Mouse (Mus musculus) megakaryocyte, embryonic 14.5 days (primary cell): ENCODE results near the gene Ang.

Source experiments
- FLI1 ChIP-seq: IDR thresholded peaks from 2 replicates; pipeline ENCODE4 v1.6.1; 2012; ENCODE audit warnings: low read length, inconsistent platforms, mixed read lengths
- GATA1 ChIP-seq: IDR thresholded peaks from 3 replicates; pipeline ENCODE4 v1.6.1; 2012; ENCODE audit warnings: mixed read lengths, low read length, inconsistent platforms, borderline replicate concordance

- TF ChIP-seq GATA1 = no peak
- no peak for TF ChIP-seq FLI1
Observed at GRCm38 (mm10) chr14:51142119-51142518, 51.2 kb downstream of the Ang start.
